ENCODE assay signal across 15 mouse cellular contexts in genomic region chr8:128424626-128425333, GRCm38 (mm10).
DNase-seq lines count a peak whose midpoint lies in the region; ATAC-seq lines count a peak whose summit lies in the region.
"Had no signal": no experiment of that assay in that cellular context is flagged by ENCODE, and none has a peak within 500 bp of the region (broad histone marks: within the 10 kb centered on the region; RNA-seq: fewer than 3 reads in every experiment).

No protein-coding gene starts in this region.

- peak; percentile 92 for ATAC-seq in kidney, embryonic 15.5 days (replicated peaks; ENCODE audit: low FRiP score)
- ATAC-seq in intestine, embryonic 14.5 days (replicated peaks; ENCODE audit: low FRiP score, low TSS enrichment, low read depth), result peak; percentile 94
- peak; percentile 21; the same call in 1 of the 2 replicates for ATAC-seq in liver, embryonic 12.5 days
- no peak for ATAC-seq in midbrain, embryonic 15.5 days (replicated peaks)
- ATAC-seq: activated CD4-positive, CD25-positive, alpha-beta regulatory T cell, adult 4 months; forebrain, embryonic 14.5 days; midbrain, embryonic 13.5 days had no signal

- H3K27ac ChIP-seq in kidney, embryonic 15.5 days, result peak overlapping the region; percentile 65
- no peak overlapping the region for H3K27ac ChIP-seq in intestine, embryonic 14.5 days (ENCODE audit: low read depth)
- no peak overlapping the region for H3K27ac ChIP-seq in liver, embryonic 12.5 days
- no peak overlapping the region for H3K27ac ChIP-seq in midbrain, embryonic 15.5 days
- H3K27ac ChIP-seq: embryonic facial prominence, embryonic 12.5 days; heart, embryonic 10.5 days; hindbrain, embryonic 12.5 days; layer of hippocampus, adult 2 months; midbrain, embryonic 13.5 days had no signal

- no peak overlapping the region for H3K4me3 ChIP-seq in kidney, embryonic 15.5 days (replicated peaks)
- no peak overlapping the region for H3K4me3 ChIP-seq in intestine, embryonic 14.5 days (ENCODE audit: low read depth, low read length)
- no peak overlapping the region for H3K4me3 ChIP-seq in liver, embryonic 12.5 days
- H3K4me3 ChIP-seq in midbrain, embryonic 15.5 days, result no peak overlapping the region
- H3K4me3 ChIP-seq: embryonic facial prominence, embryonic 12.5 days; heart, embryonic 10.5 days; hindbrain, embryonic 12.5 days; layer of hippocampus, adult 2 months; midbrain, embryonic 13.5 days had no signal

- H3K4me1 ChIP-seq in kidney, embryonic 15.5 days, result peaks cover 19% of the 10 kb centered on the region
- 0 out of 2 replicates have a peak, but pooled peaks cover 3% of the 10 kb centered on the region for H3K4me1 ChIP-seq in intestine, embryonic 14.5 days (replicated peaks; ENCODE audit: control insufficient read depth, insufficient read depth, low read length)
- H3K4me1 ChIP-seq in liver, embryonic 12.5 days, result 0 out of 2 replicates have a peak, but pooled peaks cover 6% of the 10 kb centered on the region
- no peaks in the 10 kb centered on the region for H3K4me1 ChIP-seq in midbrain, embryonic 15.5 days
- H3K4me1 ChIP-seq: embryonic facial prominence, embryonic 12.5 days; heart, embryonic 10.5 days; hindbrain, embryonic 12.5 days had no signal

- 25% methylated on average over 7 of the region's 7 CpGs for WGBS in kidney, embryonic 15.5 days
- 52% methylated on average over 7 of the region's 7 CpGs for WGBS in intestine, embryonic 14.5 days
- 61% methylated on average over 7 of the region's 7 CpGs for WGBS in liver, embryonic 12.5 days (ENCODE audit: insufficient replicate concordance)
- 87% methylated on average over 7 of the region's 7 CpGs for WGBS in midbrain, embryonic 15.5 days

- H3K4me2 ChIP-seq in kidney, embryonic 15.5 days, result no peak overlapping the region
- H3K4me2 ChIP-seq in intestine, embryonic 14.5 days (ENCODE audit: low read length), result no peak overlapping the region
- H3K4me2 ChIP-seq in liver, embryonic 12.5 days, result no peak overlapping the region
- no peak overlapping the region for H3K4me2 ChIP-seq in midbrain, embryonic 15.5 days
- H3K4me2 ChIP-seq: embryonic facial prominence, embryonic 12.5 days; hindbrain, embryonic 12.5 days; midbrain, embryonic 13.5 days had no signal

- H3K9ac ChIP-seq in kidney, embryonic 15.5 days, result no peak overlapping the region
- no peak overlapping the region for H3K9ac ChIP-seq in intestine, embryonic 14.5 days (ENCODE audit: low read length)
- H3K9ac ChIP-seq in liver, embryonic 12.5 days, result no peak overlapping the region
- no peak overlapping the region for H3K9ac ChIP-seq in midbrain, embryonic 15.5 days
- H3K9ac ChIP-seq: embryonic facial prominence, embryonic 12.5 days; hindbrain, embryonic 12.5 days; midbrain, embryonic 13.5 days had no signal

- DNase-seq in kidney, postnatal 36 days, result no peak
- DNase-seq in intestine, embryonic 14.5 days (ENCODE audit: low spot score), result no peak
- DNase-seq in testis, postnatal 14 days (ENCODE audit: low spot score), result no peak
- DNase-seq in lung, postnatal 10 days, result no peak
- DNase-seq: cerebellum, adult 2 months had no signal

- peaks cover 55% of the 10 kb centered on the region for H3K36me3 ChIP-seq in kidney, embryonic 15.5 days
- peaks cover 18% of the 10 kb centered on the region; the same call in 1 of the 2 replicates for H3K36me3 ChIP-seq in intestine, embryonic 14.5 days (ENCODE audit: control insufficient read depth, insufficient read depth, low read length)
- H3K36me3 ChIP-seq in liver, embryonic 12.5 days, result no peaks in the 10 kb centered on the region; the same call in 1 of the 2 replicates
- H3K36me3 ChIP-seq in midbrain, embryonic 15.5 days (replicated peaks), result peaks cover 4% of the 10 kb centered on the region; the same call in 1 of the 2 replicates
- H3K36me3 ChIP-seq: hindbrain, embryonic 12.5 days had no signal

- H3K9me3 ChIP-seq in kidney, embryonic 15.5 days (replicated peaks), result no peaks in the 10 kb centered on the region
- no peaks in the 10 kb centered on the region for H3K9me3 ChIP-seq in intestine, embryonic 14.5 days (ENCODE audit: control insufficient read depth, low read length)
- H3K9me3 ChIP-seq in liver, embryonic 12.5 days (replicated peaks), result no peaks in the 10 kb centered on the region
- no peaks in the 10 kb centered on the region for H3K9me3 ChIP-seq in midbrain, embryonic 15.5 days
- H3K9me3 ChIP-seq: embryonic facial prominence, embryonic 12.5 days; heart, embryonic 10.5 days; hindbrain, embryonic 12.5 days; midbrain, embryonic 13.5 days had no signal

- no peaks in the 10 kb centered on the region for H3K27me3 ChIP-seq in kidney, embryonic 15.5 days
- no peaks in the 10 kb centered on the region for H3K27me3 ChIP-seq in intestine, embryonic 14.5 days (replicated peaks; ENCODE audit: control insufficient read depth, insufficient read depth, low read length)
- no peaks in the 10 kb centered on the region for H3K27me3 ChIP-seq in liver, embryonic 12.5 days (replicated peaks)
- no peaks in the 10 kb centered on the region for H3K27me3 ChIP-seq in midbrain, embryonic 15.5 days (replicated peaks)
- H3K27me3 ChIP-seq: embryonic facial prominence, embryonic 12.5 days; hindbrain, embryonic 12.5 days; midbrain, embryonic 13.5 days had no signal
